Mouse (Mus musculus) kidney, adult 2 months (tissue): ENCODE data around the gene Fuz. TPM values are rescaled to one million over a fixed set of nuclear protein-coding genes. Genes with fewer than 3 reads are reported as not detected.
A peak's percentile ranks its signal among the peaks of the same experiment; 100 is the strongest.

Source experiments
- DNase-seq: peaks from one replicate; pipeline ENCODE4 v3.0.0; 2021
- H3K27ac ChIP-seq: fragments of 200-500 bp; 2 replicates; pipeline ENCODE4 v1.5.1; 2012; ENCODE audit warnings: low read depth, low read length, control low read depth, inconsistent platforms; ENCODE audit not compliant: insufficient read depth
- H3K27me3 ChIP-seq: fragments of 200-500 bp; replicated peaks from 2 replicates; pipeline ENCODE4 v1.6.1; 2012; ENCODE audit warnings: mild to moderate bottlenecking, moderate library complexity, low read length, inconsistent platforms; ENCODE audit not compliant: control insufficient read depth, insufficient read depth
- H3K36me3 ChIP-seq: fragments of 200-500 bp; 2 replicates; pipeline ENCODE4 v1.6.1; 2012; ENCODE audit warnings: mild to moderate bottlenecking, moderate library complexity, low read length, inconsistent platforms; ENCODE audit not compliant: control insufficient read depth, insufficient read depth
- H3K4me1 ChIP-seq: fragments of 200-500 bp; 2 replicates; pipeline ENCODE4 v1.6.1; 2011; ENCODE audit warnings: low read length; ENCODE audit not compliant: control insufficient read depth, insufficient read depth
- H3K4me3 ChIP-seq: fragments of 200-500 bp; 2 replicates; pipeline ENCODE4 v1.5.1; 2011; ENCODE audit warnings: mild to moderate bottlenecking, low read depth, low read length, control low read depth; ENCODE audit not compliant: insufficient read depth
- CTCF ChIP-seq: fragments of 200-500 bp; conservative IDR thresholded peaks from 2 replicates; pipeline ENCODE4 v1.5.1; 2011; ENCODE audit warnings: low read depth, mild to moderate bottlenecking, control low read depth, low read length, moderate library complexity, mixed read lengths; ENCODE audit not compliant: insufficient read depth, insufficient read length
- POLR2A ChIP-seq: fragments of 200-500 bp; IDR thresholded peaks from one replicate; pipeline ENCODE4 v1.6.1; 2011; ENCODE audit warnings: low read depth, low read length, control low read depth
- WGBS: fragments of 180-500 bp; shearing (Covaris S2); methylation state at CpG from one replicate; pipeline ENCODE4 v1.1.7; 2018; 5-methylcytosine and 5-hydroxymethylcytosine counted together
- polyA plus RNA-seq: library from polyadenylated mRNA; depleted of rRNA; stranded (reverse); fragments of >200 nt; gene quantifications from 2 replicates; pipeline ENCODE4 v1.2.3, GENCODE M21; 2012

Gene Fuz
- polyA plus RNA-seq, 1 experiment = 59.2 TPM

GRCm38 (mm10) chr7:44850789-44851624 lies 44.9 kb upstream of the Fuz start:
- no peaks in the 10 kb centered on the region for H3K27me3 ChIP-seq
- no peak for DNase-seq
- H3K4me3 ChIP-seq = peak overlapping the region; percentile 79
- peak overlapping the region; percentile 98; the same call in 1 of the 2 replicates for H3K27ac ChIP-seq
- peaks cover 26% of the 10 kb centered on the region for H3K4me1 ChIP-seq
- TF ChIP-seq POLR2A (no peak), CTCF (no peak)
- WGBS = 59% methylated on average over 8 of the region's 8 CpGs
- 0 out of 2 replicates have a peak, but pooled peaks cover 2% of the 10 kb centered on the region for H3K36me3 ChIP-seq

GRCm38 (mm10) chr7:44851625-44852234 lies 44.1 kb upstream of the Fuz start:
- TF ChIP-seq CTCF (no peak), POLR2A (no peak)
- Histone ChIP-seq H3K36me3 (no peaks in the 10 kb centered on the region), H3K4me3 (no peak overlapping the region), H3K27ac (no peak overlapping the region), H3K4me1 (peaks cover 30% of the 10 kb centered on the region), H3K27me3 (no peaks in the 10 kb centered on the region)
- DNase-seq = no peak
- WGBS = 86% methylated on average over 12 of the region's 12 CpGs

DNA sequence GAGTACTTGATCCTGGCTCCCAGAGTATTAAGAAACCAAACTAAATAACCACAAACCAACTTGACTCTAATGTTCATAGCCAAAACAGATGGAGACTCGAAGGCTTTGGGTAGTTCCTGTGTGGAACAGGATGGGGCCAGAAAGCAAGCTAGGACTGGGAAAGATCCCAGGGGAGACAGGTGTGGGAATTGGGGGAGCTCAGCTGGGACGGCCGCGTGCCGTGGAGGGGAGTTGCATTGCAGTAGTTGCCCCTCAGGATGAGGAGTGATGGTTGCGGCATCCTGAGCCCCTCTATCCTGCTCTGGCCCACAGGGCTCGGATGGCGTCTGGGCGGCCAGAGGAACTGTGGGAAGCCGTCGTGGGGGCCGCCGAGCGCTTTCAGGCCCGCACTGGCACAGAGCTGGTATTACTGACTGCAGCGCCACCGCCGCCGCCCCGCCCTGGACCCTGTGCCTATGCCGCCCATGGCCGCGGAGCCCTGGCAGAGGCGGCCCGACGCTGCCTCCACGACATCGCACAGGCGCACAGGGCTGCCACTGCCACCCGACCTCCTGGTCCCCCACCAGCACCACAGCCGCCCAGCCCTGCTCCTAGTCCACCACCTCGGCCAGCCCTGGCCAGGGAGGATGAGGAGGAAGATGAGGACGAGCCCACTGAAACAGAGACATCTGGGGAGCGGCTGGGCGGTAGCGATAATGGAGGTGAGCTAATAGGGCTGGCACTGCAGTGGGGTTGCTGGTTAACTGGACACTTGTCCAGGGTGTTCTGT lies 43.4 kb upstream of the Fuz start:
- DNase-seq = no peak
- 87% methylated on average over 36 of the region's 36 CpGs for WGBS
- TF ChIP-seq CTCF (no peak), POLR2A (no peak)
- Histone ChIP-seq H3K4me3 (no peak overlapping the region), H3K36me3 (no peaks in the 10 kb centered on the region), H3K27ac (no peak overlapping the region), H3K27me3 (no peaks in the 10 kb centered on the region), H3K4me1 (peaks cover 30% of the 10 kb centered on the region)

DNA sequence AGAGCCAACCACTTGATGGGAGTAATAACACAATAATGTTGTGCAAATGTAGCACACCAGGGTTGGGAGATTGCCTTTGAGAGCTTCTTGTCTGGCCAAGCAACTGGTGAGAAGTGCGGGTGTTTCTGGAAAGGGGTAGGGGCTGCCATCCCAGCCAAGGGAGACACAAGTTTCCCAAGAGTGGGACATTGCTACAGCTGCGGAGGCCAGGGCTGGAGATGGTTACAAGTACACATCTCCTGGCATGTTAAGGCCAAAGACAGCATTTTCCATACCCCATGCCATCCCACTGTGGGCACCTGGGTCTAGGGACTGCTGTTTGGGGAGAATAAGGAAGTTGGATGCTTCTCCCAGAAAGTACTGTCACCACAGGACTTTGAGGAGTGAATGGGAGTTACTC lies 42.8 kb upstream of the Fuz start:
- Histone ChIP-seq H3K36me3 (no peaks in the 10 kb centered on the region), H3K4me3 (no peak overlapping the region), H3K27ac (no peak overlapping the region), H3K27me3 (no peaks in the 10 kb centered on the region), H3K4me1 (peaks cover 24% of the 10 kb centered on the region)
- WGBS = 99% methylated on average over 2 of the region's 2 CpGs
- TF ChIP-seq POLR2A (no peak), CTCF (no peak)
- no peak for DNase-seq

DNA sequence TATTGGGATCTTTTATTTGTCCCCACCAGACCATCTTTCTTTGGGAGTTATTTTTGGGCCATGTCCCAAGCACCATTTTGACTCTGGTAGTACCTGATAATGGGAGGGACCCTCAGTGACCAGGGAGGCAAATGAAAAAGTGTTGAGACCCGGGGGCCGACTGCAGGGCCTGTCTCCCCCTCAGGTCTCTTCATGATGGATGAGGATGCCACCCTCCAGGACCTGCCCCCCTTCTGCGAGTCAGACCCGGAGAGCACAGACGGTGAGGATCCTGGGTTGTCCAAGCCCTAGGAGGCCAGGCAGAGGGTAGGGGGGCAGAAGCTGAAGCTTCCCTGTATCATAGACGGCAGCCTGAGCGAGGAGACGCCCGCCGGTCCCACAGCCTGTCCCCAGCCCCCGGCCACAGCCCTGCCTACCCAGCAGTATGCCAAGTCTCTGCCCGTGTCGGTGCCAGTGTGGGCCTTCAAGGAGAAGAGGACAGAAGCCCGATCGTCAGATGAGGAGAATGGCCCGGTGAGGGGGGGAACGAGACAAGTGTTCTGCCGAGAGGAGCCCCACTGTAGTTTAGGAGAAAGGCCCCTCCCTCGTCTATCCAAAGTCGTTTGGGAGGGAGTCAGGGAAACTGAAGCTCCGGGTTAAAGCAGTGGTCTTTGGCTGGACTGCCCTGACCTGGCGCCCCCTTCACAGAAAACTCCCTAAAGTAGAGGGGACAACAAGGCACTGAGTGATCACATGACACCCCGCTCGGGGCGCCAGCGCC lies 42.1 kb upstream of the Fuz start:
- 10% methylated on average over 26 of the region's 26 CpGs for WGBS
- peaks cover 22% of the 10 kb centered on the region for H3K4me1 ChIP-seq
- TF ChIP-seq CTCF (no peak), POLR2A (no peak)

DNA sequence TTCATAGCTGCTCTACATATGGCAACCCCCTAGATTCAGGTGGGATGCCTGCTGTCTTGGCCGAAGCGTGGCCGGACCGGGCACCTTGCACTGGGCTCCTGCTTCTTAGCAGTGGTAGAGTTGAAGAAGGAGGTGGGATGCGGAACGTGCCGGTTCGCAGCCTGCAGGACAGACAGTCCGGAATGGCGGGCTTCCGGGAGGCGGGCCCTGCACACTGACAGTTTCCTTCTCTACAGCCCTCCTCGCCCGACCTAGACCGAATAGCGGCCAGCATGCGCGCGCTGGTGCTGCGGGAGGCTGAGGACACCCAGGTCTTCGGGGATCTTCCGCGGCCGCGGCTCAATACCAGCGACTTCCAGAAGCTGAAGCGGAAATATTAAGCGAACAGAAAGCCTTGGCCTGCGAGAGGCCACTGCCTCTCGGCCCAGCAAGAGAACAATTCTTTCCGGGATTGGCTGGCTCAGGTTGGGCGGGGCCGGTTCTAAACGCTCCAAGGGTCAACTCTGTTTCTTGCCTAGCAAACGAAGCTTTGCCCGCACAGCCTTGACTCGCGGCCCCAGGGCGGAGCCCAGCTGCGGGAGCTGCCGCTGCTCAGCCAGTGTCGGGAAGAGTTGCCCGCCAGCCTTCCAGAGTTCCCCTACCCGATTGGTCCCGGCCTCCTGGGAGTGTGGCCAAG lies 41.4 kb upstream of the Fuz start:
- no peaks in the 10 kb centered on the region for H3K36me3 ChIP-seq
- peaks cover 22% of the 10 kb centered on the region for H3K4me1 ChIP-seq
- H3K27ac ChIP-seq = peak overlapping the region; percentile 99
- peak overlapping the region; percentile 84 for H3K4me3 ChIP-seq
- DNase-seq = peak; percentile 97
- TF ChIP-seq CTCF = no peak
- TF ChIP-seq POLR2A = peak; percentile 27
- no peaks in the 10 kb centered on the region for H3K27me3 ChIP-seq
- WGBS = under 1% methylated on average over 45 of the region's 45 CpGs

More for the DNA sequence above, 42.1 kb upstream of the Fuz start:
- Histone ChIP-seq H3K27me3 (no peaks in the 10 kb centered on the region), H3K36me3 (no peaks in the 10 kb centered on the region), H3K4me3 (peak overlapping the region; percentile 84), H3K27ac (peak overlapping the region; percentile 99)
- no peak for DNase-seq
